Mouse (Mus musculus): ENCODE measurements around the gene Olfr311.
"Not testable (repeated sequence)": the region's sequence is repeated elsewhere in the genome, so short reads cannot be mapped to it uniquely, and the experiment has no call there.

Olfr311 gene

GRCm38 (mm10) chr11:58838951-58839350 is at the start of gene Olfr311:
Olfr311 (plus strand) TSS chr11:58839251.
- DNase-seq, result not testable (repeated sequence)

- no peak for DNase-seq
Observed at GRCm38 (mm10) chr11:58789532-58789931, 49.5 kb upstream of the Olfr311 start.

DNA sequence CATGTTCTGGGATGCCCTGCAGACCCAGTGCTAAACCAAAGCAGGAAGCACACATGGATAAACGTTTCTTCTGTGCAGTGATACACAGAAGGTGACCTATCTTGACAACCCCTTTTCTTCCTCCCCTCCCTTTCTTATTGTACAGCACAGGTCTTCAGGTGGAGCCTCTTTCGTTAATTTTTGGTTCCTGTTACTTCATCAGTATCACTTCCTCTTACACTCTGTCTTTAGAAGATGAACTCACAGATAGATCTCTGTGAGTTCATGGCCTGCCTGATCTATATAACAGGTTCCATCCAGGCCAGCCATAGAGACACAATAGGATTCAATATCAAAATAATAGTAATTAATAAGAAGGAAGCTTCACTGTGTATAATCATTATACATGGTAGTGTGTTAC is 49.0 kb upstream of the Olfr311 start:
- DNase-seq, result no peak

DNA sequence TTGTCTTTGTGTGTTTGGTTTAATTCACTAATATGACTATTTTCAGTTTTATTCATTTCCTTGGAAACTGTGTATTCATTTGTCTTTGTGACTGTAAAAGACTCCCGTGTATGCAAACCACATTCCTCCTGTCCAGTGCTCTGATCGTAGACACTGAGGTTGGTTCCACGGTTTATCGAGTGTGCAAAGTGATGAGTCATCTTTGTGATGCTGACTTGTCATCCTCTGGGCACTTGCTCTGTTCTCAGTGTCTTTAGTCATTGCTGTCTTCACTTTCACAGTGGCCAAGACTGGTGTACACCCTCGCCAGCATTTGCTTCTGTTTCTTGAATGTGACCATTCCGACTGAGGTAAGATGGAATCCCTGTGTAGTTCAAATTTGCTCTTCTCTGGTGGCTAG is 48.4 kb upstream of the Olfr311 start:
- DNase-seq, result no peak

DNA sequence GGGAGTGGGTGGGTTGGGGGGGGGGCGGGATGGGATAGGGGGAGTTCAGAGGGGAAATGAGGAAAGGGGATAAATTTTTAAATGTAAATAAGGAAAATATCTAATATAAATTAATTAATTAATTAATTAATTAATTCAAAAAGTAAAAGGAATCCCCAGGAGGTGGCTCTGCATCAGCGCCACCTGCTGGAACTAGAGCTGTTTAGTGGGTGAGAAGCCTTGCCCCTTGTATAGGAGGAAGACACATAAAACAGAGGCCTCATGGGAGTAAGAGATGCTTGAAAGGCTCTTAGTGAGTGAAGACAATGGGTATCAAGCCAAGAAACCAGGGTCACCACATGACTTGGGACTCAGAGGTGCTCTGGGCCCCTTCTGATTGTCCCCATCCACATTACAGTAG is 43.2 kb upstream of the Olfr311 start:
- no peak for DNase-seq

DNA sequence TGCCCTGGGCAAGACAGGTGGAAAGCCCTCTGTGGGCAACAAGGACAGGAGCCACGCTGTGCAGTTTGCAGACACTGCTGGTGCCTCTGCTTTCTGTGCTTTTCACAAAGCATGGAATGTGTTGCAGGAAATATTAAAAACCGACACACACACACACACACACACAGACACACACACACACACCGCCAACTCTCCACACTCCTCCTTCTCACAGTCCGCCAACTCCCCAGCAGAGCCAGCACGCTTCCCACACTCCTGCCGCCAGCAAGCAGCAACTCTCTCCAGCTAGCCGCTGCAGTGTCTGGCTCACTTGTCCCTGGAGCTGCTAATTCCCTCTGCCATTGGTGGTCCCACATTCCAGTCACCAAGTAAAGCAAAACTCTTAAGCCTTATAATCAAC is 42.2 kb upstream of the Olfr311 start:
- peak; percentile 81 for DNase-seq

GRCm38 (mm10) chr11:58799747-58800146 is 39.3 kb upstream of the Olfr311 start:
- no peak for DNase-seq

DNA sequence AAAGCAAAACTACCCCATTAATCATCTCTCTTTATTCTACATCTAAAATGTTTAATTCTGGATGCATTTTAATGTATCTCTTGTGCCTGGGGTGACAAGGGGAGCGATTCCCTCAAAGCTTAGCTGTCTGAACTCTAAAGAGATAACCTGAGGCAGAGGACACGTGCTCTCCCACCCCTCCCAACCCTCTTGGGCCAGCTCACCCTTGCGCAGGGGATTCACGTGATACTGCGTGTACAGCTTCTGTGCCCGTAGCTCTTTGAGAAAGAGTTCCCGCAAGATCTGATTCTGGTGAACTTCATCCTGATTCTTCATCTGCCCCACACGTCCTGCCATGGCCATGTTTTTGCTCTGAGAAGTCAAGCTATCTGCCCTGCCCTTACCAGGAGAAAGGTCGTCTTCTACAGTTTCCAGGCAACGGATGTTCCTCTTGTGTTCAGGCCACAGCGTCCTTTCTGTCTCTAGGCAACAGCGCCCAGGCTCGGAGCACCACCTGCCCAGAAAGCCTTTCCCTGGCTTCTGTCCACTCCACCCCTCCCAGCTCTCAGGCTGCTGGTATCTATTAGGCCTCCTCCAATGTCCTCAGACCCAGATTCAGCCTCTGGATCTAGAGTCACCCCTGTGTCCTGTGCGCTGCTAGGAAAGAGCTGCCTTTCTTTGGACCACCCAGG is 37.4 kb upstream of the Olfr311 start, which contains the start of gene Fam183b:
Gene Fam183b, minus strand, starts transcription at position 403 of the 671 bp plus-strand sequence.
- DNase-seq, result peak; percentile 51

- DNase-seq, result no peak
Observed at GRCm38 (mm10) chr11:58803871-58804270, 35.2 kb upstream of the Olfr311 start.

GRCm38 (mm10) chr11:58804393-58804792 is 34.7 kb upstream of the Olfr311 start:
- DNase-seq, result no peak

GRCm38 (mm10) chr11:58812001-58812400 is 27.1 kb upstream of the Olfr311 start:
- no peak for DNase-seq

DNA sequence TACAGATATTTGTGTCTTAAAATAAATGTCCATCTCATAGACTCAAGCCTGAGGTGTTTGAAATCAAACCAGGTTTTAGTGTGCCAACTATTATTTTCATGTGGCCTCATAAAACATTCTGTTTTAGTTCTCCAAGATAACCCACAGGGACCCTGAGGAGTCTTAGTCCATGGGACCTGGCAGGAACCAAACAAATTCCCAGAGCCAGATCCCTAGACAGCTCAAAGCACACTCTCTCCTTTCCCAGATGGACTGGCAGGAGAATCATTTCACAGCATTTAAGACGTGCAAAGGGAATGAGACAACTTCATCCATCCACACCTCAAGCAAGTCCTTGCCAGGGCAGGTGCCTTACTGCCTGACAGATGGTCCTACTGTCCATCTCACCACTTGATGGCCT is 24.4 kb upstream of the Olfr311 start, which contains the start of gene Olfr313:
Gene Olfr313, plus strand, starts transcription at position 301 of the 400 bp plus-strand sequence.
- not testable (repeated sequence) for DNase-seq

GRCm38 (mm10) chr11:58815676-58816075 is 23.4 kb upstream of the Olfr311 start:
- DNase-seq, result no peak

GRCm38 (mm10) chr11:58828937-58829336 is 10.1 kb upstream of the Olfr311 start, which contains the start of gene Olfr312:
Olfr312 (plus strand) TSS chr11:58829237.
- DNase-seq, result not testable (repeated sequence)

DNA sequence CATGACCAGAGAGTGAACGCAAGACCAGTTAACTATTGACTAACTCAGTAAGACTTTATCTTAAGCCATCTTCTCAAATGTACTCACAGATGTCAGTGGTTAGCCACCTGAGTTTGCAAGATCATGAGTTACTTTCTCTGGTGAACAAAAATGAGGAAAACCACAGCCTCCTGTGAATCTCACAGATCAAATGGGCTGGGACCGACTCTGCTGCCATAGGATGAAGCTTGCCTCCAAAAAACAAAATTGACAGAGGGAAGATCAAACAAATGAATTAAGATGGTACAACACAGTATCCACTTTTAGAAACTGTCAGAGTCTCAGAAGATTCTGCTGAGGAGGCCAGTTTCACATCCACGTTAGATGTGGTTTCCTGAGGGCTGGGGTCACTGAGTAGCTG is 9.3 kb upstream of the Olfr311 start:
- no peak for DNase-seq

- not testable (repeated sequence) for DNase-seq
Observed at GRCm38 (mm10) chr11:58832541-58832940, 6.5 kb upstream of the Olfr311 start.

- peak; percentile 95 for DNase-seq
Observed at GRCm38 (mm10) chr11:58846919-58847461, 7.9 kb downstream of the Olfr311 start, which contains the start of gene Gm12258. Gm12258 (plus strand) TSS chr11:58847158.

DNA sequence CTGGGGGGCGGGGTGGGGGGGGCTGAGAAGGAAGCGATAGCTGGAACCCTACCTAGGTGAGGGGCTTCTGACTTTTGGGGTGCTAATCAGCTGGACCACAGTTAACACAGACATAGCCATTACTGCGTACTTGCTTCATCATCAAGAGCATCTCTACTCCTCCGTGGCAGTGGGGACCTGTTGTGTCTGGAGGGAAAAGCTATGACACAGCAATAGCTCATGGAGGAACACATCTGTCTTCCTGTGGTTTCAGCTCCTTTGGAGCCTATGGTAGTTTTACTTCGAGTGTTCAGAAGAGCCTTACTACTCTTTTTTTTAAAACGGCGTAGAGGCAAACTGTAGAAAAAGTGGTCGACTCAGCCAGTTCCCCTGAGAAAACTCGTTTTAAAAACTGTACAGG is 8.6 kb downstream of the Olfr311 start:
- no peak for DNase-seq

GRCm38 (mm10) chr11:58849731-58850130 is 10.7 kb downstream of the Olfr311 start:
- no peak for DNase-seq

- DNase-seq, result no peak
Observed at GRCm38 (mm10) chr11:58860744-58861143, 21.7 kb downstream of the Olfr311 start.

DNA sequence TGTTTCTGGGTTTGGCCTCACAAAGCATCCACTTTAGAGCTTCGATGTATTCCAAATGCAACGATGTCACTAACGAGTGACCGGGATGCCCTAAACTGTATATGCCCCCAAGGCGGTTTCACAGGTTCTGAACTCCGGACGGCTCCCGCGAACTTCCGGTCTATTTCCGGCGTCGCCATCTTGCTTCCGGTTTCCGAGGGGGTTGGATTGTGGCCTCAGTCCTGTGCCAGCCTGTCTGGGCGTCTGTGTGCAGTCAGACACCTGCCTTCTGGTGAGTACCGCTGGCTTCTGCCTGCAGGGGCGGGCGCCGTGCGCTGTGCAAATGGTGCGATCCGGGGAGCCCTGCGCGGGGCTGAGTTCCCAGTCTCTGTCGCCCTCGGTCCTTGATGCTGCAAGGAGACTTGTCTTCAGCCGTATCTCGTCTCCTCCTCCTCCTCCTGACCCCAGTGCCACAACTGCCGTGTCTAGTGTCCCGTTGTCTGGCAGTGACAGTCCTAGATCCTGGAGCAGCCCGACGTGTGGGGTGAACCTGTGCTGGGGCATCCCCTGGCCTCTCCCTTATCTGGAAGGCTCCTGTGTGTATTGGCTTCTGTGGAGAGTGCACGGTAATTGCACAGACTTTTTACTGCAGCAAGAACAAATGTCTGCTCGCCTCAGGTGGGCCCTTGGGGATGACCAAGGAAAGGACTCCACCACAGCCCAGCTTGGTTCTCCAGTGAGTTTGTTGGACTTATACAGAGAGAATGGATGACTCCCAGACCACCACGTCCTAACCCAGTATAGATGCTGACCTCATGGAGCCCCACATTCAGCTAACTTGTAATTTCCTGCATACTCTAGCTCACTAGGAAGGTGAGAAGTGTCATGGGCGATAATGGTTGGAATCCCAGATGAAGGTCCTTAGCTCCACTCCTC is 28.2 kb downstream of the Olfr311 start, which contains the start of gene 2810021J22Rik:
Gene 2810021J22Rik, plus strand, starts transcription at position 178 of the 915 bp plus-strand sequence.
- peak; percentile 83 for DNase-seq

DNA sequence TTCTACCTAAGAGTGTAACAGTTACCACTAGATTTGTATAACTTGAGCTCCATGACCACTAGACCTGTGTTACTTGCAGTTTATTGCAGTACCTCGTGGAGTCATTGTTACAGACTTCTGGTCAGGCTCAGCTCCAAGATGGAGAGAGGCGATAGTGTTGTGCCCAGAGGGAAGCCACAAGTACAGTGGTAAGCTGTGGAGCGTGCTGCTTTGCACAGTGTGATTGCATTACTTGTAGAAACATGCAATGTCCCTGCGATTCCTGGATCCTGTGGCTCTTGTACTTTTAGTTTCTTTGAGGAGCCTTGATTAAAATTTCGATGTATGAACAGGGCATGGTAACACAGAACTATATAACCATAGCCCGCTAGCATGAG is 28.9 kb downstream of the Olfr311 start:
- DNase-seq, result no peak

- DNase-seq, result no peak
Observed at GRCm38 (mm10) chr11:58870961-58871360, 31.9 kb downstream of the Olfr311 start.

Data from layer of hippocampus, adult 9-11 months (tissue).